Mouse (Mus musculus): ENCODE results near the gene Tmem151b.

The Tmem151b gene

DNA sequence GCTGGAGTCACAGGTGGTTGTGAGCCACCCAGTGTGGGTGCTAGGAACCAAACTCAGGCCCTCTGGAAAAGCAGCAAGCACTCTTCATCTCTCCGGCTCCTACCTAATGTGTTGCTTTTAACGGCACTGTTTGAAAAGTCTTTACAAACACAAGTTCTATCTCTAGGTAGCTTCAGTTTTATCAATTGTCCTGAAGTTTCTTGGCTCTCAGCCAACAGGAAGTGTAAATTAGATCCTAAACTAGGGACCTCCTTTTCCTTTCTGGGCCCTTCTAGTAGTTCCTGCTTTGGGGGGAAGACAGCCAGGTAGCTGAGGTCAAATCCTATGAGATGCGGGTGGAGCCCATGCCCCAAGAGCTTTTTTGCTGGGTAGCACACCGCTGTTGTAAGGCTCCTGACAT, 38.6 kb downstream of the Tmem151b start:
- no peak for DNase-seq (ENCODE audit: low spot score in 2 of 2)

GRCm38 (mm10) chr17:45506700-45507189, 42.7 kb downstream of the Tmem151b start, which contains the start of gene Aars2:
TSS of gene Aars2 (plus strand) at chr17:45506841.
- DNase-seq (ENCODE audit: low spot score in 2 of 2), result peak; percentile 95 to 96

- no peak for DNase-seq (ENCODE audit: low spot score in 2 of 2)
Measured at GRCm38 (mm10) chr17:45505941-45506465, 43.5 kb downstream of the Tmem151b start.

GRCm38 (mm10) chr17:45503301-45503973, 46.0 kb downstream of the Tmem151b start:
- no peak for DNase-seq (ENCODE audit: low spot score in 2 of 2)

- no peak for DNase-seq (ENCODE audit: low spot score in 2 of 2)
Measured at GRCm38 (mm10) chr17:45502324-45502723, 47.2 kb downstream of the Tmem151b start.

GRCm38 (mm10) chr17:45500981-45501380, 48.5 kb downstream of the Tmem151b start:
- no peak for DNase-seq (ENCODE audit: low spot score in 2 of 2)

DNA sequence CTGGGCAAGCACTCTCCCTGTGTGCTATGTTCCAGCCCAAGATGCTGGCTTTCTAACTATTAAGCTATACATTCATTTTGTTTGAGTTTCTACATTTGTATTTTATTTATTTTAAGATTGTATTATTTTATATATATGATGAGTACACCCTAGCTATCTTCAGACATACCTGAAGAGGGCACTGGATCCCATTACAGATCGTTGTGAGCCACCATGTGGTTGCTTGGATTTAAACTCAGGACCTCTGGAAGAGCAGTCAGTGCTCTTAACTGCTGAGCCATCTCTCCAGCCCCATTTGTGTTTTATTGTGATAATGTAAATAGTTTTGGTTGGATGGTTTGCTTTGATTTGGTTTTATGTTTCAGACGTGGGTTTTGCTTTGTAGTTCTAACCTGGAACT, 50.0 kb downstream of the Tmem151b start:
- no peak for DNase-seq (ENCODE audit: low spot score in 2 of 2)

DNA sequence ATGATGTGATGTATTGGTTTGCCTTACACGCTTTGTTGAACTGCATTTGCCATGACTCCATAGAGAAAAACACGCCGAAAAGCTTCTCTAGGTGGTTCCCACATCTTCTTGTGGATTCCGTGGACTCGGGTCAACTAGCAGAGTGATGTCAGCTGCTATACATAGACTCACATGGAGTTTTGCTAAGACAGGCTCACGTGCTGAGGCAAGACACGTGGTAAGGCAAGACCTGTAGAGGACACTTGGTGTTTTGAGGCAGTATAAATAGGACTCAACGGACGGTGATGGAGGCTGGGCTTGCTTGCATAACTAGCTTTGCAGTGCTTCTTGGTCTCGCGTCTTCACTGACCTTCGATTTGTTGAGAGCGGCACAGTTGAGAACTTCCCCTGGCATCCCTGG, 51.1 kb downstream of the Tmem151b start:
- no peak for DNase-seq (ENCODE audit: low spot score in 2 of 2)

DNA sequence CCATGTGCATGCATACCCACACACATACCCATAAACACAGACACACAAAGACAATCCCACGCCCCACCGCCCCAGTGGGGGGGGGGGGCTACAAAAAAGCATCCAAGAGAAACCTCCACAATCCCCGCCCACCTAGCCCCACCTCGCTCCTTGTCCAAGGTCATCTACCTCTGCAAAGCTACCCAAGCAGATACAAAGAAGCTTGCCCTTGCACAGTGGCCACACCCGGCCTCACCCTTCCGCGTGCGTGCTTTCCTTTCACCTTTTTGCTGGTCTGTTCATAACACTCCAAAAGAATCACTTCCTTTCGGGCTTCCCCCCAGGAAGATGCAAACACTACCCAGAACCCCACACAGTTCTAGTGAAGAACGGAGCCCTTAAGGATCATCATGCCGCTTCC, 54.1 kb downstream of the Tmem151b start:
- DNase-seq (ENCODE audit: low spot score in 2 of 2), result no peak
